Mouse (Mus musculus) forebrain, embryonic 16.5 days (tissue): Measurements from ENCODE around the gene Tfrc. TPM values are rescaled to one million over a fixed set of nuclear protein-coding genes. Genes with fewer than 3 reads are reported as not detected.

ENCODE experiments used
- ATAC-seq: fragments of 200-750 bp; cut with Nextera tagmentation; 2 replicates; pipeline ENCODE4 v1.8.0; 2017; ENCODE audit warnings: mild to moderate bottlenecking, moderate library complexity
- H3K27ac ChIP-seq: fragments of 300-500 bp; sonication (generic); 2 replicates; pipeline ENCODE4 v1.5.1; 2014; ENCODE audit warnings: low read length, control low read depth
- H3K27me3 ChIP-seq: fragments of 300-500 bp; sonication (generic); replicated peaks from 2 replicates; pipeline ENCODE4 v1.6.1; 2014; ENCODE audit warnings: low read length; ENCODE audit not compliant: control insufficient read depth, insufficient read depth
- H3K36me3 ChIP-seq: fragments of 300-500 bp; sonication (generic); 2 replicates; pipeline ENCODE4 v1.6.1; 2014; ENCODE audit not compliant: control insufficient read depth, insufficient read depth
- H3K4me1 ChIP-seq: fragments of 300-500 bp; sonication (generic); replicated peaks from 2 replicates; pipeline ENCODE4 v1.6.1; 2014; ENCODE audit warnings: low read length; ENCODE audit not compliant: control insufficient read depth, insufficient read depth
- H3K4me2 ChIP-seq: fragments of 300-500 bp; sonication (generic); 2 replicates; pipeline ENCODE4 v1.6.1; 2014; ENCODE audit warnings: mild to moderate bottlenecking, low read length, control low read depth
- H3K4me3 ChIP-seq: fragments of 300-500 bp; sonication (generic); replicated peaks from 2 replicates; pipeline ENCODE4 v1.5.1; 2014; ENCODE audit warnings: mild to moderate bottlenecking, low read length, control low read depth
- H3K9ac ChIP-seq: fragments of 300-500 bp; sonication (generic); replicated peaks from 2 replicates; pipeline ENCODE4 v1.6.1; 2014; ENCODE audit warnings: low read depth, low read length, control low read depth
- H3K9me3 ChIP-seq: fragments of 300-500 bp; sonication (generic); 2 replicates; pipeline ENCODE4 v1.6.1; 2016; ENCODE audit warnings: low read length; ENCODE audit not compliant: control insufficient read depth
- WGBS: fragments of 180-500 bp; shearing (Covaris S2); extraction: QIAGEN DNeasy Blood & Tissue Kit; methylation state at CpG from one replicate; pipeline ENCODE4 v1.1.7; 2014; 5-methylcytosine and 5-hydroxymethylcytosine counted together
- polyA plus RNA-seq: library from polyadenylated mRNA; unstranded; fragments of >200 nt; fragmentation: Nextera tagmentation; extraction: Ambion mirVana; gene quantifications from 2 replicates; pipeline ENCODE4 v1.2.1, GENCODE M21; 2015

Tfrc gene
- polyA plus RNA-seq, 1 experiment from 2014 or later = 33.7 TPM

DNA sequence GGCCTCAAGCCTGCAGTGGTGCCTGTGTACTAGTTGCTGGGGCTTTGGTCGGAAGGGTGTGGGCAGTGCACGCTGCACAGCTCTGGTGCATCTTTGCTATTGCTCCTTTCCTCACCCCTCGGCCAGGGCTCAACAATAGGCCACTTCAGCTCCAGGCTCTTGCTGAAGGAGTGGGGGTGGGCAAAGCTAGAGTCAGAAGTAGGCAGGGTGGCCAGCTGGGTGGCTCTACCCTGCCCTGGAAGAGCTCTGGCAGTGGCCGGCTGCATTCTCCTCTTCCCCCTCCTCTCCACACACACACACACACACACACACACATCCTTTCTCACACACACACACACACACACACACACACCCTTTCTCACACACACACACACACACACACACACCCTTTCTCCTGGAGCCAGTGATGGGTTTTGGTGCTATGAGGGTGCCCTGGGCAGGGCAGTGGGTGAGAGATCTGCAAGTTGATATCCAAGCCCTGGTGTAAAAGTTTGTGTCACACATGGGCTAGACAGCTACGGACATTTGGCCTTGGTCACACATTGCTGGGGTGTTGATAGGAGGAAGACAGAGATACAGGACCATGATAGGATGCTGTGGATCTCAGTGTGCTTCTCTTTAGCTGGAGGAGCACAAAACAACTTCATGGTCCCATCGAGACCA lies 45.5 kb downstream of the Tfrc start:
- H3K9me3 ChIP-seq = no peaks in the 10 kb centered on the region
- H3K4me3 ChIP-seq = no peak overlapping the region
- H3K9ac ChIP-seq = no peak overlapping the region
- no peak overlapping the region for H3K27ac ChIP-seq
- no peaks in the 10 kb centered on the region; the same call in 1 of the 2 replicates for H3K36me3 ChIP-seq
- 77% methylated on average over 6 of the region's 6 CpGs for WGBS
- peaks cover 12% of the 10 kb centered on the region for H3K4me1 ChIP-seq
- no peaks in the 10 kb centered on the region for H3K27me3 ChIP-seq
- no peak overlapping the region for H3K4me2 ChIP-seq
- no peak for ATAC-seq

DNA sequence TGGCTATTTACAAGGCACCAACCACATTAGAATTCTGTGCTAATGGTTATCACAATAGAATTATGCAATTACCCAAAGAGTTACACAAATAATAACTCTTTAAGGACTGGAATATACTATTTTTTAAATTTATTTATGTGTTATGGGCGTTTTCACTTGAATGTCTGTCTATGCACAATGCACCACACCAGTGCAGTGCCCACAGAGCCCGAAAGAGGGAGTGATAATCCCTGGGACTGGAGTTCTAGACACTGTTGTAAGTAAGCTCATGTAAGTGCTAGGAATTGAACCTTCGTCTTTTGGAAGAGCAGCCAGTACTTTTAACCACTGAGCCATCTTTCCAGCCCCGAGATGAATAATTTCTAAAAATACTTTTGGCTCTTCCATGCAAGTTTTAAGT lies 46.8 kb downstream of the Tfrc start:
- 93% methylated on average over 4 of the region's 4 CpGs for WGBS
- no peaks in the 10 kb centered on the region for H3K27me3 ChIP-seq
- H3K27ac ChIP-seq = no peak overlapping the region
- no peak overlapping the region for H3K9ac ChIP-seq
- H3K36me3 ChIP-seq = no peaks in the 10 kb centered on the region; the same call in 1 of the 2 replicates
- H3K9me3 ChIP-seq = no peaks in the 10 kb centered on the region
- peaks cover 25% of the 10 kb centered on the region for H3K4me1 ChIP-seq
- no peak for ATAC-seq
- no peak overlapping the region for H3K4me2 ChIP-seq
- no peak overlapping the region for H3K4me3 ChIP-seq

DNA sequence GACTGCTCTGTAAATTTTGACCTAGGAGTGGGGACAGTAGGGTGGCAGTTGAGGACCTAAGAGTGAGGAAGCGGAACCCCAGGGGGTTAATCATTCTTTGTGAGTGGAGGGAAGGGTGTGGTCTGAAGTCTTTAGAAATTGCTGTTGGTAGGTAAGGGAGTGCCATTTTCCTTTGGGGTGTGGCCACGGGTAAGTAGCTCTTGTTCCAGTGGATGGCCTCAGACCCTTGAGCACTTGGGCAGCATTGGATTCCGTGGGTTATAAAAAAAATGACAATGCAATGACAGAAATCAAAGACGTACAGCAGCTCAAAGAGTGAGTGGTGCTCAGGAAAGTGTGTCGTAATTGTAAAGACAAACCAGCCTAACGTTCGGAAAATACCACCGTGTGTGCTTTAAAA lies 47.6 kb downstream of the Tfrc start:
- WGBS = 85% methylated on average over 8 of the region's 8 CpGs
- Histone ChIP-seq H3K27ac (no peak overlapping the region), H3K4me2 (no peak overlapping the region), H3K4me1 (peaks cover 32% of the 10 kb centered on the region), H3K36me3 (no peaks in the 10 kb centered on the region), H3K27me3 (no peaks in the 10 kb centered on the region), H3K4me3 (no peak overlapping the region), H3K9ac (no peak overlapping the region), H3K9me3 (no peaks in the 10 kb centered on the region)
- ATAC-seq = no peak

DNA sequence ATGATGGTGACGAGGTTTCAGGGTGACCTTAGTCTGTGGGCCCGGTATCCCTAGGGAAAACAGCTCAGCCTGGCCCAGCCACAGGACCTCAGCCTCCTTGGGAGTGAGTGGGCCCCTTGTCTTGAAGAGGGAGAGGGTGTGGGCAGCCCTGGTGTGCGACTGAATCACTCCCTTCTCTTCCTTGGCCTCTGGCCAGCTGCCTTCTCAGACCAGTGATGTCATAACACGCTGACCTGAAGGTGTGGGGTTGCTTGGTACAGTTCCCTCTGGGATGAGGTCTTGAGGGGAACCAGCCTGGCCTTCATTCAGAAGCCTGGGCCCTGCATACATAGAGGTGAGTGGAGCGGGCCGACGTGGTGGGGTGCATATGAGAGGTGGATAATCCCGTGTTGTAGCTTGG lies 48.1 kb downstream of the Tfrc start:
- no peak for ATAC-seq
- 78% methylated on average over 8 of the region's 8 CpGs for WGBS
- Histone ChIP-seq H3K4me3 (no peak overlapping the region), H3K9ac (no peak overlapping the region), H3K4me2 (no peak overlapping the region), H3K36me3 (no peaks in the 10 kb centered on the region), H3K9me3 (no peaks in the 10 kb centered on the region), H3K27me3 (no peaks in the 10 kb centered on the region), H3K27ac (no peak overlapping the region), H3K4me1 (peaks cover 37% of the 10 kb centered on the region)

DNA sequence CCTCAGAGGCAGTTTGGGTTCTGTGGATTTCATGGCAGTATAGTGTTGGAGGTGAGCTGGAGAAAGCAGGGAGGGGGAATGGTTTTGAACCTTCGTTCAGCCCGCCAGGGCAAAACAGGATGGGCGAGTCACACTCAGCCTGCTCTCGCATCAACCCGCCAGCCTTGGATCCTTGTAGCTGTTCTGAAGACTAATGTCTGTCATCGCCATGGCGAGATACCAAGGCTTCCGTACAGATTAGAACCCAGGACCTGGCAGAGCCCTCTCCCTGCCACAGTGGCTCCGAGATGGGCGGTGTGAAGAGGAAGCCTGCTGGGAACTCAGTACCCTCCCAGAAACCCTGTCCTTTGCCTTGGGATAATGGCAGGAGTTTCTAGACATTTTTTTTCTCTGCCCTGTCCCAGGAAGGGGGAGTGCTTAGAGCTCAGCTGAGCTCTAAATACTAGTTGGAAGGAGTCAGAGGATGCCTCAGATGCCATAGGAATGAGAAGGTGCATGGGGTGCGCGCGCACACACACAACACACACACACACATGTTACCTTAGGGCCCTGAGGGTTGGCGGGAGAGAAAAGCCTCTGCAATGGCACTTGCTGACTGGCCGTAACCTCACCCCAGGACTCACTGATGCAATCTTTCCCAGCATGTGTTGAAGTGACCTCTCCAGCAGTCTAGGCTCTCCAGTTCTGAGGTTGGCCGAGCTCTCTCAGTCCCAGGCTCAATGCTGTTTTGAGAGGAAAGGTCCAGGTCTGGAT lies 49.0 kb downstream of the Tfrc start:
- no peaks in the 10 kb centered on the region for H3K27me3 ChIP-seq
- no peak overlapping the region for H3K9ac ChIP-seq
- no peaks in the 10 kb centered on the region for H3K36me3 ChIP-seq
- H3K4me3 ChIP-seq = no peak overlapping the region
- no peak overlapping the region for H3K4me2 ChIP-seq
- no peak for ATAC-seq
- 92% methylated on average over 16 of the region's 16 CpGs for WGBS
- H3K9me3 ChIP-seq = no peaks in the 10 kb centered on the region
- no peak overlapping the region for H3K27ac ChIP-seq
- H3K4me1 ChIP-seq = peaks cover 44% of the 10 kb centered on the region

DNA sequence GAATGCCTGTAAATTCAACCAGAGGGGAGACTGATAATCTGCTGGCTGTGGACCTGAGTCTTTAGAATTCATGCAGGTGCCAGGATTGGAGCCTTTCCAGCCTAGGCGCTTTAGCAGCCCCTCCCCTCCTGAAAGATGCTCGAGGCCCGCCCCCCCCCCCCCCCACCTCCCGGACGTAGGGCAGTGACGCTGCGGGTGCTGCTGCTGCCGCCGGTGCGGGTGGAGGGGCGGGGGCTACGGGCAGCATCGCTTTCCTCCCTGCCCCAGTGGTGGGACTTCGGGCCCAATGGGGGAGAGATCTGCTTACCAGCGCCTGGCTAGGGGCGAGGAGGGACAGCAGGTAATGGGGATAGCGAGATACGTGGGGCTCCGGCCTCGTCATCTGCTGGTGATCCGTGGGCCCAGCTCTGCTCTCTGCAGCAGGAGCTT lies 50.0 kb downstream of the Tfrc start:
- no peaks in the 10 kb centered on the region for H3K36me3 ChIP-seq
- peaks cover 54% of the 10 kb centered on the region for H3K4me1 ChIP-seq
- no peaks in the 10 kb centered on the region for H3K9me3 ChIP-seq
- ATAC-seq = peak; percentile 18; the same call in 1 of the 2 replicates
- WGBS = 1% methylated on average over 9 of the region's 21 CpGs
- peak overlapping the region; percentile 72 for H3K27ac ChIP-seq
- H3K4me2 ChIP-seq = peak overlapping the region; percentile 73
- peak overlapping the region; percentile 76 for H3K9ac ChIP-seq
- no peaks in the 10 kb centered on the region for H3K27me3 ChIP-seq
- H3K4me3 ChIP-seq = peak overlapping the region; percentile 52

DNA sequence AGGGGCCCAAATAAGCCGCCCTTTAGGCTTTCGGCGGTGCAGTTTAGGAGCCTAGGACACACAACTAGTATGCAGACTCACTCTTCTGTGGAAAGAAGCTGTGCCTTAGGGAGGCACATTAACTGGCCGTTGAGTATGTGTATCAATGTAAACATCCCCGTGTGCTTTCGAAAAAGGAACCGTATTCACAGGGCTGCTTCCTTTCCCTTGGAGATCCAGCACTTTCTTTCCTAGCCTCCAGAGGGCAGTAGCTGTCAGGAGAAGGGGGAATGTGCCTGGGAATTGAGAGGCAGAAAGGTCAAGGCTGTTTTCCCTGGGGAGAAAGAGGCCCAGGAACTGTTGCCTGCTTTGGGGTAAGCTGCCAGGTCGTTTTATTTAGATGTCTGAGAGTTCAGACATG lies 50.7 kb downstream of the Tfrc start:
- H3K27ac ChIP-seq = peak overlapping the region; percentile 88
- H3K4me3 ChIP-seq = peak overlapping the region; percentile 52
- peak overlapping the region; percentile 76 for H3K9ac ChIP-seq
- H3K4me1 ChIP-seq = peaks cover 60% of the 10 kb centered on the region
- H3K4me2 ChIP-seq = peak overlapping the region; percentile 73
- H3K9me3 ChIP-seq = no peaks in the 10 kb centered on the region
- ATAC-seq = peak; percentile 19
- H3K36me3 ChIP-seq = no peaks in the 10 kb centered on the region
- WGBS = 8% methylated on average over 8 of the region's 8 CpGs
- H3K27me3 ChIP-seq = no peaks in the 10 kb centered on the region

DNA sequence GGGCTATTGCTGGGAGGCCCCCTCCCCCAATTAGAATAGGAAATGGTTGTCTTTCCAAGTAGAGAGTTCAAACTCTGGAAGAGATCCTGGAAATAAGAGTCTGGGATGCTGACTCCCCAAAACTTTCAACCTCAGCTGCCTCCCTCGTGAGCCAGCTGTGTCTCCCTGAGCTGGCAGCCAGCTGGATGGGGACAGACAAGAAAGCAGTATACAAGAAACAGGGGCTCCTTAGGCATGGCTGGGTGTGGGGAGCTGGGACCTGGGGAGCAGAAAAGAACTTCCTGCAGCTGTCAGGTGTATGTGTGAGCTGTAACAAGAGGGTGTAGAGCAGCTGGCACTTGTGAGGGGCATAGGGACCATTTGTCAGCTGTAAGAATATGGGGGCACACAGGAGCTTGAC lies 51.4 kb downstream of the Tfrc start:
- peak overlapping the region; percentile 88 for H3K27ac ChIP-seq
- ATAC-seq = no peak
- no peaks in the 10 kb centered on the region for H3K36me3 ChIP-seq
- H3K4me2 ChIP-seq = no peak overlapping the region
- WGBS = 30% methylated on average over 1 of the region's 1 CpGs
- no peak overlapping the region for H3K4me3 ChIP-seq
- H3K9me3 ChIP-seq = no peaks in the 10 kb centered on the region
- peaks cover 61% of the 10 kb centered on the region for H3K4me1 ChIP-seq
- H3K9ac ChIP-seq = no peak overlapping the region
- no peaks in the 10 kb centered on the region for H3K27me3 ChIP-seq

DNA sequence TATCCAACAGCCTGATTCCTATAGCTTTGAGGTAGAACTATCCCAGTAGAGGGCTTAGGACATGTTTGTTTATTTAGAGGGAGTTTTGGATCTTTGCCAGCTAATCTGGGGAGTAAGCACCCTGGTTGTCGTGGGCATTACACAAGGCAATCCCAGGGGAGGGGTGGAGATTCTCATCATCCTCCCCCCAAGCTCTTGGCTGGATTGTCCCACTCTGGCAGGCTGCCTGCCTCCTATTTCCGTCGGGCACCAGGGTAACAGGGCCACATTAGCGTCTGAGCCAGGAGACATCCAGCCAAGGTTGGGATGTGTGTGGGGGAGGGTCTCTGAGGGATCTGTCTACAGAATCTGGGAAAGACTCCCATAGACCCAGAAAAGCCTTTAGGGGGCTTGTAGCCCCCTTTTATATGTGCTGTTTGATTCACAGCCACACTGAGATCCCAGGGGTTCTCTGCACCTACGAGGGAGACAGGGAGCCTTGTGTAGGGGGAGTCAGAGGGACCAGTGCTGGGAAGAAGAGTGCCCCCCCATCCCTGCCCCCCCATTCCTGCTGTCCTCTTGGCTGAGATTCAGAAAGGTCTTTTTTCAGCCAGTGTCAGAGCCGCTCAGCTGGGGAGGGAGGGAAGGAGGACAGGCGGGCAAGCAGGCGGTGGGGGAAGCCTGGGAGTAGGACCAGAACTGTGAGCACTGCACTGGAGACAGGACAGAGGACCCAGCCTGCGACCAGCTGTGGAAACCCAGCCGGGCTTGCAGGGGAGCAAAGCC lies 52.0 kb downstream of the Tfrc start:
- peak; percentile 68 for ATAC-seq
- Histone ChIP-seq H3K4me2 (peak overlapping the region; percentile 36), H3K27ac (peak overlapping the region; percentile 88), H3K4me3 (peak overlapping the region; percentile 10), H3K4me1 (peaks cover 62% of the 10 kb centered on the region), H3K9ac (peak overlapping the region; percentile 54), H3K27me3 (no peaks in the 10 kb centered on the region), H3K9me3 (no peaks in the 10 kb centered on the region), H3K36me3 (no peaks in the 10 kb centered on the region)
- 7% methylated on average over 10 of the region's 10 CpGs for WGBS
